Mouse (Mus musculus) heart, embryonic 11.5 days (tissue): ENCODE measurements around the gene Atad1. TPM values are rescaled to one million over a fixed set of nuclear protein-coding genes. Genes with fewer than 3 reads are reported as not detected.
"Not testable (repeated sequence)": the region's sequence is repeated elsewhere in the genome, so short reads cannot be mapped to it uniquely, and the experiment has no call there.

Experiments
- ATAC-seq: fragments of 200-750 bp; cut with Nextera tagmentation; replicated peaks from 2 replicates; pipeline ENCODE4 v1.8.0; 2017; ENCODE audit warnings: moderate library complexity; ENCODE audit not compliant: insufficient number of reproducible peaks, low FRiP score, low TSS enrichment
- H3K27ac ChIP-seq: fragments of 300-500 bp; sonication (generic); 2 replicates; pipeline ENCODE4 v1.5.1; 2014; ENCODE audit warnings: mild to moderate bottlenecking, low read depth, low read length
- H3K27me3 ChIP-seq: fragments of 300-500 bp; sonication (generic); 2 replicates; pipeline ENCODE4 v1.6.1; 2014; ENCODE audit warnings: mild to moderate bottlenecking, low read length, mixed read lengths; ENCODE audit not compliant: control insufficient read depth, insufficient read depth
- H3K36me3 ChIP-seq: fragments of 300-500 bp; sonication (generic); 2 replicates; pipeline ENCODE4 v1.6.1; 2014; ENCODE audit warnings: mild to moderate bottlenecking, low read length, moderate library complexity, mixed read lengths; ENCODE audit not compliant: control insufficient read depth, insufficient read depth
- H3K4me1 ChIP-seq: fragments of 300-500 bp; sonication (generic); 2 replicates; pipeline ENCODE4 v1.6.1; 2014; ENCODE audit warnings: low read length; ENCODE audit not compliant: control insufficient read depth, insufficient read depth
- H3K4me2 ChIP-seq: fragments of 300-500 bp; sonication (generic); 2 replicates; pipeline ENCODE4 v1.6.1; 2014; ENCODE audit warnings: mild to moderate bottlenecking, moderate library complexity
- H3K4me3 ChIP-seq: fragments of 300-500 bp; sonication (generic); 2 replicates; pipeline ENCODE4 v1.5.1; 2014; ENCODE audit warnings: low read depth, low read length
- H3K9ac ChIP-seq: fragments of 300-500 bp; sonication (generic); 2 replicates; pipeline ENCODE4 v1.6.1; 2014; ENCODE audit warnings: mild to moderate bottlenecking, low read depth, low read length, moderate library complexity
- H3K9me3 ChIP-seq: fragments of 300-500 bp; sonication (generic); replicated peaks from 2 replicates; pipeline ENCODE4 v1.6.1; 2016; ENCODE audit warnings: low read length; ENCODE audit not compliant: control insufficient read depth
- WGBS: fragments of 180-500 bp; shearing (Covaris S2); extraction: QIAGEN DNeasy Blood & Tissue Kit; methylation state at CpG from one replicate; pipeline ENCODE4 v1.1.7; 2014; ENCODE audit not compliant: insufficient replicate concordance; 5-methylcytosine and 5-hydroxymethylcytosine counted together
- polyA plus RNA-seq: library from polyadenylated mRNA; unstranded; fragments of >200 nt; fragmentation: Nextera tagmentation; extraction: Ambion mirVana; gene quantifications from 2 replicates; pipeline ENCODE4 v1.2.1, GENCODE M21; 2014

The Atad1 gene
- polyA plus RNA-seq, 1 experiment from 2014 or later: 60.1 TPM

DNA sequence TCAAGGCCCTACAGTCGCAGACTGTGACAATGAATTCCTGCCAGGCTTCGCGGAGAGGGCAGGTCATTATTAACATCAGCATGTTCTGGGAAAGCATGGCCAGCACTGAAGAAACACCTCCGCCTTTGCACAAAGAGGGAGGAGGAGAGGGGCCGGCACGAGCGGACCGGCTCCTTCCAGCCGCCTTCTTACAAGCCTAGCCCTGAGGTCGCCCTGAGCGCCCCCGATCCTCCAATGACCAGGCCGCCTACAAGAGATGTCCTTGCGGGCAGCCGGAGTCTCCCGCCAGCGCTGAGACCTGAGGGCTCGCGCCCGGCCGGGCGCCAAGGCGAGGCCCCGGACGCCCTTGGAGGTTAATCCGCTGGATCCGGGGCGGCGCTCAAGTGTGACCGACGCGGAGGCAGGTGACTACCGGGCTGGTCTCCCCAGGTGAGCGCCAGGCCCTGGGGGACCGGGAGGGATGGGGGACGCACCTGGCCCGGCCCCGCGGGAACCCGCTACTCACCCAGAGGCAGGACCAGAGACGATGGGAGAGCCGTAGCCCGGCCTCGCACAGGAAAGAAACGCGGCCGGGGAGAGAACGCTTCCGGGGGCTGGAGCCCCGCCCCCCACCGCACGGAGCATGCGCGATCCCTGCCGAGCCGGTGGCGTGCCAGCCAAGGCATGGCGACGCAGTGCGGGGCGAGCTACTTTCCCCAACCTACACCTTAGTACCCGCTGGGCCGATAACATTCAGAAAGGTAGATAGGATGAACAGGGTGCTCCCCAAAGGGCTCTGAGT, 27.6 kb downstream of the Atad1 start:
- H3K27ac ChIP-seq: peak overlapping the region; percentile 89
- no peaks in the 10 kb centered on the region for H3K27me3 ChIP-seq
- peak overlapping the region; percentile 91 for H3K9ac ChIP-seq
- peak; percentile 94 for ATAC-seq
- peaks cover 6% of the 10 kb centered on the region; the same call in 1 of the 2 replicates for H3K4me1 ChIP-seq
- WGBS: under 1% methylated on average over 63 of the region's 63 CpGs
- H3K36me3 ChIP-seq: no peaks in the 10 kb centered on the region
- H3K9me3 ChIP-seq: no peaks in the 10 kb centered on the region
- H3K4me3 ChIP-seq: peak overlapping the region; percentile 92
- peak overlapping the region; percentile 72 for H3K4me2 ChIP-seq

DNA sequence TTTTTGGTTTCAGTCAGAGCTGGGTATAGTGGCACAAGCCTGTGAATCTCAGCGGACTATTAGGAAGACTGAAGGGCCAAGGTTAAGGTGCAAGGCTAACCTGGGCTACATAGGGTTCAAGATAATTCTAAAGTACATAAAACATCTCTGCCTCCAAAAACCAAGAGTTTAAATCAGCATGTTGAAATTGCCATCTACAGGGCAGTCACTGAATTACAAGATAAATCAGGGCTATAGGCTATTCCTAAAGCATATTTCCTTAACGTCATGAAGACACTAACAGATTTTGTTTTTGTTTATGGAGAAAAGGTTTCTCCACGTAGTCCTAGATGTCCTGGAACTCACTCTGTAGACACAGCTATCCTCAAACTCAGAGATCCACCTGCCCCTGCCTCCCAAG, 29.3 kb downstream of the Atad1 start:
- no peak overlapping the region for H3K27ac ChIP-seq
- no peak overlapping the region for H3K4me3 ChIP-seq
- H3K9ac ChIP-seq: no peak overlapping the region
- 76% methylated on average over 3 of the region's 3 CpGs for WGBS
- peaks cover 3% of the 10 kb centered on the region; the same call in 1 of the 2 replicates for H3K36me3 ChIP-seq
- no peak for ATAC-seq
- no peaks in the 10 kb centered on the region for H3K9me3 ChIP-seq
- peaks cover 6% of the 10 kb centered on the region; the same call in 1 of the 2 replicates for H3K4me1 ChIP-seq
- H3K4me2 ChIP-seq: no peak overlapping the region
- no peaks in the 10 kb centered on the region for H3K27me3 ChIP-seq

GRCm38 (mm10) chr19:32708996-32709395, 30.6 kb downstream of the Atad1 start:
- Histone ChIP-seq H3K4me1 (peaks cover 6% of the 10 kb centered on the region; the same call in 1 of the 2 replicates), H3K4me3 (no peak overlapping the region), H3K4me2 (no peak overlapping the region), H3K9me3 (no peaks in the 10 kb centered on the region), H3K36me3 (peaks cover 5% of the 10 kb centered on the region; the same call in 1 of the 2 replicates), H3K27ac (no peak overlapping the region), H3K27me3 (no peaks in the 10 kb centered on the region), H3K9ac (no peak overlapping the region)
- ATAC-seq: no peak
- 85% methylated on average over 5 of the region's 5 CpGs for WGBS

DNA sequence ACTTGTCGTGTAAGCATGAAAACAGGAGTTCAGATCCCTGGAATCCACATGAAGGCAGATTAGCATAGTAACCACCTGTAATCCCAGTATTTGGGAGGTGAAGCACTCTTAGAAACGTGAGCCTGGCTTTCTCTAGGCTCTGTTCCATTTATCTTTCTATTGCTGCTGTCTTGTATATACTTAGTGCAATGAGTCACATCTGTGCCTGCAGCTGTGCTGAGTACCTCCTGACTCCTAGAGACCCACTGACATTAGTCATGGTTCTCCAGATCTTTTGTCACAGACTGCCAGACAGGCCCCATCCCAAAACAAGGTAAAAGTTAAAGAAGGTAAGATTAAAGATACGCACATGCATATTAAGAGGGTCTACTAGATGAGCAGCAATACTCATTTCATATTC, 37.4 kb downstream of the Atad1 start:
- H3K9me3 ChIP-seq: no peaks in the 10 kb centered on the region
- H3K9ac ChIP-seq: no peak overlapping the region
- no peaks in the 10 kb centered on the region for H3K4me1 ChIP-seq
- H3K27ac ChIP-seq: no peak overlapping the region
- H3K4me2 ChIP-seq: no peak overlapping the region
- H3K27me3 ChIP-seq: no peaks in the 10 kb centered on the region
- H3K4me3 ChIP-seq: no peak overlapping the region
- H3K36me3 ChIP-seq: peaks cover 17% of the 10 kb centered on the region
- no peak for ATAC-seq
- 84% methylated on average over 3 of the region's 3 CpGs for WGBS

DNA sequence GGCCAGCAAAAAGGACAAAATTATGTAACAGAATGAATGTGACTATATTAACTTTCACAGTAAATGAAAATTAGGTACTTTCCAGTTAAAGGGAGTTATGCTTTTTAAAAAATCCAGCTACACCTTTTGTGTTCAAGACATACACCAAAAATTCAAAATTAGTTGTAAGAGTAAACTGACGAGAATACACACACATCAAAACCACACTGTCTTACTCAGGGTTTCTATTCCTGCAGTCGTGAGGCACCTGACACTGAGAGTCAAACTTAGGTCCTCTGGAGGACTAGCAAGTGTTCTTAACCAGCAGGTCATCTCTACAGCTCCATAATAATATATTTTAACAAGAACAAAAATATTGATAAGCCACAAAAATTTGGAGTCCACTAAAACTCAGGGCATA, 42.9 kb downstream of the Atad1 start:
- Histone ChIP-seq H3K9ac (no peak overlapping the region), H3K36me3 (peaks cover 22% of the 10 kb centered on the region)
- ATAC-seq: no peak

GRCm38 (mm10) chr19:32689724-32690123, 49.9 kb downstream of the Atad1 start:
- Histone ChIP-seq H3K27me3 (no peaks in the 10 kb centered on the region), H3K4me2 (no peak overlapping the region), H3K9ac (no peak overlapping the region), H3K4me1 (no peaks in the 10 kb centered on the region), H3K27ac (no peak overlapping the region), H3K9me3 (no peaks in the 10 kb centered on the region), H3K4me3 (no peak overlapping the region), H3K36me3 (peaks cover 14% of the 10 kb centered on the region)
- WGBS: 75% methylated on average over 6 of the region's 6 CpGs
- no peak for ATAC-seq

More for the DNA sequence above, 42.9 kb downstream of the Atad1 start:
- no peak overlapping the region for H3K27ac ChIP-seq
- no peak overlapping the region for H3K4me3 ChIP-seq
- no peaks in the 10 kb centered on the region for H3K9me3 ChIP-seq
- 87% methylated on average over 2 of the region's 2 CpGs for WGBS
- no peaks in the 10 kb centered on the region for H3K4me1 ChIP-seq
- H3K4me2 ChIP-seq: no peak overlapping the region
- H3K27me3 ChIP-seq: no peaks in the 10 kb centered on the region

DNA sequence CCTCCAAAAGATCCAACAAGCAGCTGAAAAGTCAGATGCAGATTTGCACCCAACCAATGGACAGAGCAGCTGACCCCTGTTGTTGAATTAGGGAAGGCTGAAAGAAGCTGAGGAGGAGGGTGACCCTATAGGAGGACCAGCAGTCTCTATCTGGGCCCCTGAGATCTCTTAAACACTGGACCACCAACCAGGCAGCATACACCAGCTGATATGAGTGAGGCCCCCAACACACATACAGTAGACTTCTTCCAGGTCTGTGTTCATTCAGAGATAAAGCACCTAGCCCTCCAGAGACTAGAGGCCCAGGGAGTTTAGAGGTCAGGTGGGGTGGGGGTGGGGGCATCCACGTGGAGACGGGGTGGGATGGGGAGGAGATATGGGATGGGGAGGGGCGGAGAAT, 51.4 kb downstream of the Atad1 start:
- H3K4me2 ChIP-seq, ATAC-seq, H3K36me3 ChIP-seq, H3K9ac ChIP-seq, H3K4me1 ChIP-seq, H3K9me3 ChIP-seq, H3K27ac ChIP-seq, H3K4me3 ChIP-seq, H3K27me3 ChIP-seq: not testable (repeated sequence)
- 60% methylated on average over 3 of the region's 3 CpGs for WGBS

- ATAC-seq: no peak
- H3K36me3 ChIP-seq: peaks cover 5% of the 10 kb centered on the region; the same call in 1 of the 2 replicates
- H3K9me3 ChIP-seq: no peaks in the 10 kb centered on the region
- no peak overlapping the region for H3K4me2 ChIP-seq
- no peaks in the 10 kb centered on the region for H3K27me3 ChIP-seq
- no peak overlapping the region for H3K9ac ChIP-seq
- 82% methylated on average over 5 of the region's 5 CpGs for WGBS
- H3K4me1 ChIP-seq: no peaks in the 10 kb centered on the region
- no peak overlapping the region for H3K27ac ChIP-seq
- H3K4me3 ChIP-seq: no peak overlapping the region
Measured at GRCm38 (mm10) chr19:32687721-32688120, 51.9 kb downstream of the Atad1 start.

GRCm38 (mm10) chr19:32683081-32683480, 56.5 kb downstream of the Atad1 start:
- H3K9me3 ChIP-seq: no peaks in the 10 kb centered on the region
- H3K4me2 ChIP-seq: no peak overlapping the region
- 90% methylated on average over 5 of the region's 5 CpGs for WGBS
- H3K27ac ChIP-seq: no peak overlapping the region
- H3K36me3 ChIP-seq: peaks cover 8% of the 10 kb centered on the region; the same call in 1 of the 2 replicates
- no peaks in the 10 kb centered on the region for H3K4me1 ChIP-seq
- no peaks in the 10 kb centered on the region for H3K27me3 ChIP-seq
- ATAC-seq: no peak
- H3K9ac ChIP-seq: no peak overlapping the region
- H3K4me3 ChIP-seq: no peak overlapping the region
